13 mouse cellular contexts compared by ENCODE assay signal in the genomic region with DNA sequence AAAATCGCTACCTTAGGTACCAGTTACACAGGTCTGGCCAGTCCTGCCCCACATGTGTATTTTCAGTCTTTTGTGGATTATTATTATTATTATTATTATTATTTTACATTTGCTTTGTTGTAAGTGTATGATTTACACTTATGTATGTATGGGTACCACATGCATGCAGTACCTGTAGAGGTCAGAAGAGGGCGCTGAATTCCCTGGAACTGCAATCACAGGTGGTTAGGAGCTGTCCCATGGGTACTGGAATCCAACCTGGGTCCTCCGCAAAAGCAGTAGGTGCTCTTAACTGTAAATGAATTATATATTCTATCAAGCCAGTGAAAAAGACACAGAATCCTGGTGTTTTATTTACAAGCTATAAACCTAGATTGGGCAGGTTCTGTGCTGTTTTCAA.
A peak's percentile ranks its signal among the peaks of the same experiment; 100 is the strongest.
DNase-seq lines count a peak whose midpoint lies in the region; ATAC-seq and TF ChIP-seq lines count a peak whose summit lies in the region.
"Had no signal": no experiment of that assay in that cellular context is flagged by ENCODE, and none has a peak within 500 bp of the region (broad histone marks: within the 10 kb centered on the region; RNA-seq: fewer than 3 reads in every experiment).

No protein-coding gene starts in this region.

- H3K27ac ChIP-seq in layer of hippocampus, adult 2 months = no peak overlapping the region
- H3K27ac ChIP-seq: intestine, embryonic 15.5 days; limb, embryonic 15.5 days had no signal

- DNase-seq in CD4-positive, CD25-positive, alpha-beta regulatory T cell, adult 2 months (ENCODE audit: low read depth, low spot score) = peak; percentile 10
- DNase-seq in layer of hippocampus, adult 2 months (ENCODE audit: low spot score in 2 of 2) = no peak
- no peak for DNase-seq in layer of hippocampus, postnatal 36 days
- DNase-seq in thymus, postnatal 4 days = peak; percentile 31
- no peak for DNase-seq in thymus, postnatal 25 days
- DNase-seq in adrenal gland, postnatal 4 days (ENCODE audit: low spot score in 2 of 2) = no peak
- DNase-seq: cerebellum, adult 2 months; heart, adult 18-20 months; heart, postnatal 4 days had no signal

- H3K4me3 ChIP-seq in layer of hippocampus, adult 2 months = no peak overlapping the region
- H3K4me3 ChIP-seq: intestine, embryonic 15.5 days; limb, embryonic 15.5 days had no signal

- peak; percentile 49 for TF ChIP-seq CTCF in layer of hippocampus, adult 2 months (conservative IDR thresholded peaks at IDR 0.05)

- ATAC-seq in CD4-positive, CD25-positive, alpha-beta regulatory T cell, adult 4 months = no peak
- ATAC-seq in erythroblast, adult 5-6 weeks (replicated peaks; ENCODE audit: low FRiP score, poor library complexity, severe bottlenecking) = no peak
- ATAC-seq: intestine, embryonic 15.5 days had no signal

Comparison
In these comparisons a context has a peak if more than half of its experiments do, and no peak if none do; other contexts are left out.
1. DNase-seq: peak in CD4-positive, CD25-positive, alpha-beta regulatory T cell, adult 2 months (single experiment) and thymus, postnatal 4 days (single experiment); none in layer of hippocampus, adult 2 months (0 of 2), layer of hippocampus, postnatal 36 days (0 of 2), thymus, postnatal 25 days (single experiment) and adrenal gland, postnatal 4 days (0 of 2).